Comparison of ENCODE assay signal across 10 mouse cellular contexts in genomic region chr9:112117632-112118410, GRCm38 (mm10).
DNase-seq lines count a peak whose midpoint lies in the region; ATAC-seq and TF ChIP-seq lines count a peak whose summit lies in the region.
"Had no signal": no experiment of that assay in that cellular context is flagged by ENCODE, and none has a peak within 500 bp of the region (broad histone marks: within the 10 kb centered on the region; RNA-seq: fewer than 3 reads in every experiment).

No protein-coding gene starts in this region.

- H3K4me2 ChIP-seq in heart, embryonic 11.5 days, result peak overlapping the region; percentile 43
- H3K4me2 ChIP-seq in intestine, embryonic 16.5 days (ENCODE audit: low read depth, low read length), result peak overlapping the region; percentile 45; the same call in 1 of the 2 replicates

- H3K36me3 ChIP-seq in heart, embryonic 11.5 days (ENCODE audit: control insufficient read depth, insufficient read depth, low read length), result no peaks in the 10 kb centered on the region
- H3K36me3 ChIP-seq in megakaryocyte, embryonic 14.5 days (replicated peaks; ENCODE audit: low read length), result peaks cover 70% of the 10 kb centered on the region
- H3K36me3 ChIP-seq in intestine, embryonic 16.5 days (ENCODE audit: control insufficient read depth, insufficient read depth, low read length), result no peaks in the 10 kb centered on the region

- no peak for ATAC-seq in heart, embryonic 11.5 days (replicated peaks; ENCODE audit: insufficient number of reproducible peaks, low FRiP score, low TSS enrichment)
- ATAC-seq in megakaryocyte, adult 5-6 weeks (ENCODE audit: poor library complexity, severe bottlenecking), result no peak
- ATAC-seq in intestine, embryonic 16.5 days, result no peak

- no peaks in the 10 kb centered on the region for H3K9me3 ChIP-seq in heart, embryonic 11.5 days (replicated peaks; ENCODE audit: control insufficient read depth, low read length)
- H3K9me3 ChIP-seq in megakaryocyte, embryonic 14.5 days, result no peaks in the 10 kb centered on the region
- H3K9me3 ChIP-seq in intestine, embryonic 16.5 days (ENCODE audit: control insufficient read depth, low read length), result no peaks in the 10 kb centered on the region

- no peak overlapping the region for H3K27ac ChIP-seq in heart, embryonic 11.5 days (ENCODE audit: low read depth, low read length)
- H3K27ac ChIP-seq in intestine, embryonic 16.5 days (ENCODE audit: low read length), result no peak overlapping the region
- H3K27ac ChIP-seq in olfactory bulb, adult 2 months (ENCODE audit: insufficient read depth, low read depth, low read length), result peak overlapping the region; percentile 47

- no peak for TF ChIP-seq CTCF in olfactory bulb, adult 2 months (IDR thresholded peaks at IDR 0.05; ENCODE audit: insufficient read depth, low read depth, low read length)

- intact Hi-C loops in heart, postnatal 25 days (cut with DNase I), result no loop called here

- no peak for DNase-seq in heart, postnatal 25 days (ENCODE audit: low spot score)
- no peak for DNase-seq in T-cell, adult 2 months (ENCODE audit: low spot score)
- DNase-seq in layer of hippocampus, postnatal 25 days (ENCODE audit: extremely low spot score in 1 of 2, low spot score in 1 of 2), result no peak
- DNase-seq: adrenal gland, adult 2 months; lung, postnatal 14 days had no signal

- no peak for TF ChIP-seq POLR2A in olfactory bulb, adult 2 months (IDR thresholded peaks at IDR 0.05; ENCODE audit: insufficient read depth, low read depth, low read length)

- no peak overlapping the region; the same call in 1 of the 2 replicates for H3K9ac ChIP-seq in heart, embryonic 11.5 days (ENCODE audit: low read depth, low read length)
- H3K9ac ChIP-seq in intestine, embryonic 16.5 days (ENCODE audit: low read depth, low read length), result no peak overlapping the region

- H3K4me3 ChIP-seq in heart, embryonic 11.5 days (ENCODE audit: low read depth, low read length), result peak overlapping the region; percentile 6
- H3K4me3 ChIP-seq in megakaryocyte, embryonic 14.5 days (replicated peaks), result peak overlapping the region; percentile 84
- no peak overlapping the region for H3K4me3 ChIP-seq in intestine, embryonic 16.5 days (ENCODE audit: low read length)
- H3K4me3 ChIP-seq in olfactory bulb, adult 2 months (ENCODE audit: insufficient read depth, low read depth, low read length), result no peak overlapping the region

- H3K4me1 ChIP-seq in heart, embryonic 11.5 days (ENCODE audit: control insufficient read depth, insufficient read depth, low read length), result no peaks in the 10 kb centered on the region; the same call in 1 of the 2 replicates
- peaks cover 54% of the 10 kb centered on the region for H3K4me1 ChIP-seq in megakaryocyte, embryonic 14.5 days
- no peaks in the 10 kb centered on the region for H3K4me1 ChIP-seq in intestine, embryonic 16.5 days (ENCODE audit: control insufficient read depth, insufficient read depth, low read length)
- peaks cover 16% of the 10 kb centered on the region for H3K4me1 ChIP-seq in olfactory bulb, adult 2 months (ENCODE audit: control insufficient read depth, insufficient read depth, low read length)

- H3K27me3 ChIP-seq in heart, embryonic 11.5 days (ENCODE audit: control insufficient read depth, insufficient read depth, low read length), result peaks cover 11% of the 10 kb centered on the region
- no peaks in the 10 kb centered on the region for H3K27me3 ChIP-seq in megakaryocyte, embryonic 14.5 days (replicated peaks)
- H3K27me3 ChIP-seq in intestine, embryonic 16.5 days (replicated peaks; ENCODE audit: control insufficient read depth, insufficient read depth, low read length), result peaks cover 15% of the 10 kb centered on the region

- 34% methylated on average over 15 of the region's 15 CpGs for WGBS in heart, embryonic 11.5 days (ENCODE audit: insufficient replicate concordance)
- WGBS in intestine, embryonic 16.5 days, result 27% methylated on average over 15 of the region's 15 CpGs
- 22% methylated on average over 15 of the region's 15 CpGs for WGBS in olfactory bulb, adult 2 months

Comparison
In these comparisons a context has a peak if more than half of its experiments do, and no peak if none do; other contexts are left out.
1. H3K4me3 ChIP-seq: peak in heart, embryonic 11.5 days (single experiment) and megakaryocyte, embryonic 14.5 days (single experiment); none in intestine, embryonic 16.5 days (single experiment) and olfactory bulb, adult 2 months (single experiment).